Mouse (Mus musculus): ENCODE measurements at regions not wholly inside any gene's neighbourhood (a gene's known extent, or its start where the extent isn't known, plus 50 kb on each side); places are given as distances from the start of the nearest gene placed in this dataset.

DNA sequence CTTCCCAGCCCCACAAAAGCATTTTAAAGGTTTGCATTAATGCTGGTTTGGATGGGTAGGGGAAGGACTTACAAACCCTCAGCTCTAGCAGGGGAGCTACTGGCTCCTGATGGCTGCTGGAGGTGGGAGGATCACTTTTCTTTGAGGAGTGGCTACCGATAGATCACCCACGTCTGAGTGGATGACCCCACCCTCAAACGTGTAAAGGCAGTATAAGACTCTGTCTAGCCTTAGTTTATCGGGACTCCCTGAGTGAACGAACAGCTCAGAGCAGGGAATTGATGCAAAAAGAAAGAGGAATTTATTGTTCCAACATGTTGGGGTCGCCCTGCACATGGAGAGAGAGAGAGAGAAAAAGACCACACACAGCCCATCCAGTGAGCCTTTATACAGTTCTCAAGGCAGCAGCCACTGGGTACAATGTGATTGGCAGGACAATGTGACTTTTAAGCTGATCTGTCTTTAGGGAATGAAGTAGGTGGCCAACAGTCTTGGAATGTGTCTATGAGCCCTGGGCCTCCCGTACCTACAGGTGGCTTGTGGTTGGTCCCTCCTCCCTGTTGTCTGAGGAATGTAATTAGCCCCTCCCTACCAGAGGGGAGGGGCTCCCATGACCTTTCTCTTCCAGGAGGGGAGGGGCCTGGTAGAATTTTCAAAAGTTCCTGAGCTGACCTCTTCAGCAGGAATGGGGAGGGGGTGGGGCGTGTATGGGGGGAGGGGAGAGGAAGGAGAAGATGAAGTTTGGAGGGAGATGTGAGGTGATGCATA is 108.7 kb upstream of the Tmem150c start:
- no peaks in the 10 kb centered on the region for H3K9me3 ChIP-seq
- H3K4me3 ChIP-seq, result no peak overlapping the region
- no peak overlapping the region for H3K27ac ChIP-seq (replicated peaks)
- no peak overlapping the region for H3K4me2 ChIP-seq (replicated peaks)
- H3K4me1 ChIP-seq, result no peaks in the 10 kb centered on the region
- H3K27me3 ChIP-seq, result no peaks in the 10 kb centered on the region
- H3K36me3 ChIP-seq, result no peaks in the 10 kb centered on the region
- ATAC-seq (replicated peaks), result no peak
- WGBS, result 64% methylated on average over 8 of the region's 8 CpGs
- H3K9ac ChIP-seq (replicated peaks), result no peak overlapping the region

GRCm38 (mm10) chr5:100266671-100267510 is 107.3 kb upstream of the Tmem150c start:
- ATAC-seq (replicated peaks), result no peak
- Histone ChIP-seq H3K4me2 (replicated peaks) (no peak overlapping the region), H3K4me3 (no peak overlapping the region), H3K36me3 (no peaks in the 10 kb centered on the region), H3K4me1 (no peaks in the 10 kb centered on the region), H3K27me3 (no peaks in the 10 kb centered on the region), H3K27ac (replicated peaks) (no peak overlapping the region), H3K9ac (replicated peaks) (no peak overlapping the region), H3K9me3 (no peaks in the 10 kb centered on the region)
- 72% methylated on average over 17 of the region's 17 CpGs for WGBS

DNA sequence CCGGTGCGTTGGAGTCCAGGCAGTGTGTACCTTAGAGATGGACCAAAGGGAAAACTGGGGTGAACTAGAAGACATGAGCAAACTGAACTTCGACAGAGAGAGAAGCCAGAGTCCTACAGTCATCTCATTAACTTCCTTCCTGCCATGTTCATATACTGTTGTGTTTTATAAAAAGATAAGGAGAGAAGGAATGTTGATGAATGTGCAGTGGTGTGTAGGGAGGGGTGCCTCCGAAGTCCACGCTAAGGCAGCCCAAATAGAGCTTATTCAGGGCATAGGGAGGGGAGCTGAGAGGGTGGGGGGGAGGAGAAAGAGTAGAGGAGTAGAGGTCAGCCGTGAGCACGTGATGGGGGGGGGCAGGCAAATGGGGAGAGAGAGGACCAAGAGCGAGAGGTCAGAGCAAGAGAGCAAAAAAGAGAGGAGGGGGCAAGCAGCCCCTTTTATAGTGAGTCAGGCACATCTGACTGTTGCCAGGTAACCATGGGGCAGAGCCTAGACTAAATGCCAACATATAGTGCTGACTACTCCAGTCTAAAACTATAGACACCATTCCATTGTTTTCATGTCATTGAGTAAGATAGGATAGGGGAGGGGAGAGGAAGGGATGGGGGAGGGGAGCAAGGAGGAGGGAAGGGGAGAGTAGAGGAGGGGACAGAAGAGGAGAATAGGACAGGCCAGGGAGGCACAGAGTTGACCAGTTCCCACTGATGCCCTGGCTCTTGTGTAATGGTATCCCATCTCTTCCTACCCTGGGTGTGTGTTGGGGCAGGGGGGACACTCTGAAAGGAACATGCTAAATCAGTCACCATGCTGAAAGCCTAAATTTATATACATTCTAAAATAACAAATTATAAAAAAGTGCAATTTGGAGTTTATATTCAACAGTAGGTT is 100.4 kb upstream of the Tmem150c start:
- peaks cover 18% of the 10 kb centered on the region for H3K4me1 ChIP-seq
- no peaks in the 10 kb centered on the region for H3K36me3 ChIP-seq
- H3K9ac ChIP-seq (replicated peaks), result no peak overlapping the region
- no peak overlapping the region for H3K4me2 ChIP-seq (replicated peaks)
- no peak overlapping the region for H3K4me3 ChIP-seq
- ATAC-seq (replicated peaks), result peak; percentile 51
- peak overlapping the region; percentile 42 for H3K27ac ChIP-seq (replicated peaks)
- 60% methylated on average over 7 of the region's 8 CpGs for WGBS
- no peaks in the 10 kb centered on the region for H3K27me3 ChIP-seq
- H3K9me3 ChIP-seq, result no peaks in the 10 kb centered on the region

DNA sequence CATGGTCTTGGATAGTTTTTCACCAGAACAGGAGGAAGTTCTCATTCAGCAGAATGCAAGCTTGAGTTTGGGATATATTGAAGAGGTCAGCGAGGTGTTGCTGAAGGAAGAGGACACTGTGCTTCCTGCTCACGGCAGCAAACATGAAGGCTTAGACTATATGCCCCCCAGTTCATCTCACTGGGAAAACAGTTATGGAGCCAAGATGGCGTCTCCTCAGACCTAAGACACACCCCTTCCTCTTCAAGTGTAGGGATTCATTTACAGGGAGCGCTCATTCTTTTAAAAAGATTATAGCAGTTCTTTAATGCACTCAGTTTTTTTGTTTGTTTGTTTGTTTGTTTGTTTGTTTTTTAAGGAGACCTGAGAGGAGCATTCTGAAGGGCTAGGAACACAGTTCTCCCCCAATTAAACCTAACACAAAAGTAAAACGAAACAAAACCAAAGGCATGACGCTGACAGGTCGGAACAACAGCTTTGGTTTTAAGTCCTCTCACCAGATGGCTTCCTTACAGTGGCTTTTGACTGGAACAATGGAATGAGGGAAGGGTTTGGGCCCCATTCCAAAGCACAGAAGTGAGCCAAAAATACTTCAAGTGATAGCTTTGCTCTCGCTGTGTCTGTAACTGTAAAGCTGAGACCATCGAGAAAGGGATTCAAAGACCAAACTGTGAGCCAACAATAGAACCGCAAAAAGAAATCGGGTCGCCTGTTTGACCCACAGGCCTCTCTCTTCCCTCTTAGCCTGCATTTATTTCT is 99.5 kb upstream of the Tmem150c start:
- Histone ChIP-seq H3K27ac (replicated peaks) (peak overlapping the region; percentile 42), H3K9ac (replicated peaks) (no peak overlapping the region), H3K4me1 (peaks cover 18% of the 10 kb centered on the region), H3K4me3 (no peak overlapping the region), H3K36me3 (no peaks in the 10 kb centered on the region), H3K9me3 (no peaks in the 10 kb centered on the region), H3K27me3 (no peaks in the 10 kb centered on the region), H3K4me2 (replicated peaks) (no peak overlapping the region)
- WGBS, result 40% methylated on average over 12 of the region's 12 CpGs
- ATAC-seq (replicated peaks), result peak; percentile 83

GRCm38 (mm10) chr5:100255276-100255675 is 95.7 kb upstream of the Tmem150c start:
- Histone ChIP-seq H3K27ac (replicated peaks) (no peak overlapping the region), H3K27me3 (no peaks in the 10 kb centered on the region), H3K4me2 (replicated peaks) (no peak overlapping the region), H3K9me3 (no peaks in the 10 kb centered on the region), H3K36me3 (no peaks in the 10 kb centered on the region), H3K9ac (replicated peaks) (no peak overlapping the region), H3K4me1 (peaks cover 18% of the 10 kb centered on the region), H3K4me3 (no peak overlapping the region)
- 90% methylated on average over 9 of the region's 9 CpGs for WGBS
- ATAC-seq (replicated peaks), result no peak

DNA sequence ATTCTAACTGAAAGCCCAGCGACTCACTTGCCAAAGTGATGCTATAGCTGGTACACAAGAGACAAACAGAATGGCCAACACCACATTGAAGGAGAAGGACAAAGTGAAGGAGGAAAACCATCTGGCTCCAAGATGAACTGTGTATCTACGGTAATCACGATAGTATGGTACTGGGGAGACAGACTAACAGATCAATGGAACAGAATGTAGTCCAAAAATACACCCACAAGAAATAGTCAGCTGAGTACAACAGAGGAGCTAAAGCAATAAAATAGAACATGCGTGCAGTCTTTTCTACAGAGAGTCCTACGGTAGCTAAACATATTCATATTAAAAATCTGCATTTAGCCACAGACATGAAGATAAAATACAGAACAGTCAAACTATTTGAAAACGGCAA is 92.4 kb upstream of the Tmem150c start:
- no peak overlapping the region for H3K4me3 ChIP-seq
- WGBS, result 94% methylated on average over 6 of the region's 6 CpGs
- ATAC-seq (replicated peaks), result no peak
- peaks cover 2% of the 10 kb centered on the region; the same call in 1 of the 2 replicates for H3K9me3 ChIP-seq
- no peaks in the 10 kb centered on the region for H3K4me1 ChIP-seq
- H3K27me3 ChIP-seq, result no peaks in the 10 kb centered on the region
- H3K9ac ChIP-seq (replicated peaks), result no peak overlapping the region
- H3K4me2 ChIP-seq (replicated peaks), result no peak overlapping the region
- no peak overlapping the region for H3K27ac ChIP-seq (replicated peaks)
- no peaks in the 10 kb centered on the region for H3K36me3 ChIP-seq

DNA sequence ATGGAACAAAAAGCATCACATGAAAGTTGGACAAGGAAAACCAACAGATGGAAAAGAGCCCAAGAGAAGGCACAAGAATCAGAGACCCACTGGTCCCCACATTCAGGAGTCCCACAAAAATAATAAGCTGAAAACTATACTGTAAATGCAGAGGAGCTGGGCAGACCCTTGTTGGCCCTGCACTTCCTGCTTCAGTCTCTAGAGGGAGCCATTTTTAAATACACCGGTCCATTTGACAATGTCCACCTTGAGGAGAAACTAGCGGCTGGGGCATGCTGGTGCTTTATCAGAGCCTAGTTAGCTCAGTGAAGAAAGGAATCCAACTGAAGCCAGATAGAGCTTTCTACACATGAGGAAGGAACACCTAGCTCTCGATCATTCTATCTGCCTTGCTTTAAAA is 90.1 kb upstream of the Tmem150c start:
- 70% methylated on average over 3 of the region's 3 CpGs for WGBS
- no peak overlapping the region for H3K27ac ChIP-seq (replicated peaks)
- no peaks in the 10 kb centered on the region for H3K27me3 ChIP-seq
- no peak overlapping the region for H3K9ac ChIP-seq (replicated peaks)
- H3K4me3 ChIP-seq, result no peak overlapping the region
- H3K4me1 ChIP-seq, result no peaks in the 10 kb centered on the region
- ATAC-seq (replicated peaks), result no peak
- H3K9me3 ChIP-seq, result peaks cover 2% of the 10 kb centered on the region; the same call in 1 of the 2 replicates
- H3K36me3 ChIP-seq, result no peaks in the 10 kb centered on the region
- H3K4me2 ChIP-seq (replicated peaks), result no peak overlapping the region

GRCm38 (mm10) chr5:100248611-100249010 is 89.0 kb upstream of the Tmem150c start:
- H3K4me2 ChIP-seq (replicated peaks), result no peak overlapping the region
- 88% methylated on average over 5 of the region's 5 CpGs for WGBS
- no peaks in the 10 kb centered on the region for H3K36me3 ChIP-seq
- ATAC-seq (replicated peaks), result no peak
- no peaks in the 10 kb centered on the region for H3K27me3 ChIP-seq
- no peak overlapping the region for H3K27ac ChIP-seq (replicated peaks)
- no peak overlapping the region for H3K9ac ChIP-seq (replicated peaks)
- no peaks in the 10 kb centered on the region for H3K4me1 ChIP-seq
- no peak overlapping the region for H3K4me3 ChIP-seq
- H3K9me3 ChIP-seq, result peaks cover 2% of the 10 kb centered on the region; the same call in 1 of the 2 replicates

DNA sequence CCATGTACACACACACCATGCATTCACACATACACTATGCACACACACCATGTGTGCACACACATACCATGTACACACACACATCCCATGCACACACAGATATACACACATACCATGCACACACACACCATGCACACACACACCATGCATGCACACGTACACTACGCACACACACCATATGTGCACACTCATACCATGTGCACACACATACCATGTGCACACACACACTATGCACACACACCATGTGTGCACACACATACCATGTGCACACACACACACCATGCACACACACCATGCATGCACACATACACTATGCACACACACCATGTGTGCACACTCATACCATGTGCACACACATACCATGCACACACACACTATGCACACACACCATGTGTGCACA is 87.1 kb upstream of the Tmem150c start:
- H3K4me2 ChIP-seq (replicated peaks), result no peak overlapping the region
- no peak for ATAC-seq (replicated peaks)
- no peak overlapping the region for H3K27ac ChIP-seq (replicated peaks)
- H3K4me3 ChIP-seq, result no peak overlapping the region
- no peak overlapping the region for H3K9ac ChIP-seq (replicated peaks)
- H3K36me3 ChIP-seq, result no peaks in the 10 kb centered on the region
- 100% methylated on average over 2 of the region's 2 CpGs for WGBS
- no peaks in the 10 kb centered on the region for H3K27me3 ChIP-seq
- H3K4me1 ChIP-seq, result no peaks in the 10 kb centered on the region
- peaks cover 2% of the 10 kb centered on the region; the same call in 1 of the 2 replicates for H3K9me3 ChIP-seq

GRCm38 (mm10) chr5:100244811-100245210 is 85.2 kb upstream of the Tmem150c start:
- peaks cover 1% of the 10 kb centered on the region; the same call in 1 of the 2 replicates for H3K9me3 ChIP-seq
- WGBS, result 74% methylated on average over 3 of the region's 3 CpGs
- no peaks in the 10 kb centered on the region for H3K27me3 ChIP-seq
- H3K27ac ChIP-seq (replicated peaks), result no peak overlapping the region
- no peak overlapping the region for H3K4me2 ChIP-seq (replicated peaks)
- no peaks in the 10 kb centered on the region for H3K4me1 ChIP-seq
- no peak overlapping the region for H3K9ac ChIP-seq (replicated peaks)
- no peak for ATAC-seq (replicated peaks)
- H3K36me3 ChIP-seq, result no peaks in the 10 kb centered on the region
- H3K4me3 ChIP-seq, result no peak overlapping the region

GRCm38 (mm10) chr5:100240876-100241275 is 81.3 kb upstream of the Tmem150c start:
- H3K36me3 ChIP-seq, result no peaks in the 10 kb centered on the region
- no peak overlapping the region for H3K9ac ChIP-seq (replicated peaks)
- no peaks in the 10 kb centered on the region for H3K4me1 ChIP-seq
- no peak overlapping the region for H3K27ac ChIP-seq (replicated peaks)
- ATAC-seq (replicated peaks), result no peak
- no peaks in the 10 kb centered on the region for H3K27me3 ChIP-seq
- no peaks in the 10 kb centered on the region for H3K9me3 ChIP-seq
- 75% methylated on average over 6 of the region's 6 CpGs for WGBS
- no peak overlapping the region for H3K4me3 ChIP-seq
- no peak overlapping the region for H3K4me2 ChIP-seq (replicated peaks)
